Mouse (Mus musculus): ENCODE data around the gene Diras1. TPM values are rescaled to one million over a fixed set of nuclear protein-coding genes. Genes with fewer than 3 reads are reported as not detected.
"Not testable (repeated sequence)": the region's sequence is repeated elsewhere in the genome, so short reads cannot be mapped to it uniquely, and the experiment has no call there.

The Diras1 gene
- total RNA-seq, 2 experiments from 2014 or later, result 92.4 to 110 TPM

DNA sequence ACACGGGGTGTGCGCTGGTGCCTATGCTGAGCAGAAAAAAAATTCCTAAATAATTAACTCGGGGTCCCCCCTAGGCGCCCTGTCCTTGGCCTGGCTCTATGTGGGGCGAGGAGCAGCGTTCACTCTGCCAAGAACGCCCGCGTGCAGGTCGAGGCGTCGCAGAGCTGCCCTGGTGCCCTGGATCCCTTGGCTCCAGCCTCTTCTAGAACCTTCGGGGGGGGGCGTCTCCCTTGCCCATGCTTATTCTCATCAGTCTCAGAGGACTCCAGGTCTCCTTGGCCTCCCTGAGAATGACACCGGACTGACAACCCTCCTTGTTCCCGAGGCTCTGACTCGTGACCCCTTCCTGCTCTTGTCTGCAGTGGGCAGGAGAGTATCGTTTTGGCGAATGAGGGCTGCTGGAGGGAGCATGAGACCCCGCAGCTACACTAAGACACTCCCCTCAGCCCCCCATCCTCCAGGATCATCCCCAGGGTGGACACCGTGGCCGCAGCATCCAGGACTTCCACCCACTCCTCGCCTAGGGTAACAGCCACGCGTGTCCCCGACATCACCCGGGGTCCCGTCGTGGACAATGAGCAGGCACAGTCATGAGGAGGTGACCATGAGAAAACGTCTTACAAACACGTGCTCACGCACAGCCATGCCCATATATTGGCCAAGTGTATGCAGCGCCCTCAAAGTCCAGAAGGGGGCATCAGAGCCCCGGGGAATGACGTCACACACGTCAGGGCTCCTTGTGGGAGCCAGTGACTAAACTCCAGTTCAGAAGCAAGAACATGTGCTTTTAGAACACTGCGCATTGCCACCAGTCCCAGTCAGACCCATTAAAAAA, 25.9 kb downstream of the Diras1 start:
- peak; percentile 90 to 92 for DNase-seq (ENCODE audit: low spot score in 2 of 2)

DNA sequence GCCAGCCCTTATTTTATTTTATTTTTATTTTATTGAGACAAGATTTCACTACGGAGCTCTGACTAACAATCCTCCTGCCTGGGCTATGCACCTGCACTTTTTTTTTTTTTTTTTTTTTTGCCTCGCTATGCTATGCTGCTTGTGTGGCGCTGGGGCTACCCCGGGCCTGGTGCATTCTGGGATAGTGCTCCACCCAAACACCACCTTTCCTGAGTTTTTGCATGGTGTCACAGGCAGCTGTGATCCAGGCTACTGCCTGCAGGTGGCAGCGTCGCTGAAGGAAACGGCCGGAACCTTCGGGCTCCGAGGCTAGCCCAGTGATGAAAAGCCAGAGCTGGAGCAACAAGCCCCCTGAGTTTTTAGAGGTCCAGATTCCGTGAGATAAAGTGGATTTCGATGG, 26.7 kb downstream of the Diras1 start:
- peak in 1 of 2 experiments; percentile 65 for DNase-seq (ENCODE audit: low spot score in 2 of 2)

DNA sequence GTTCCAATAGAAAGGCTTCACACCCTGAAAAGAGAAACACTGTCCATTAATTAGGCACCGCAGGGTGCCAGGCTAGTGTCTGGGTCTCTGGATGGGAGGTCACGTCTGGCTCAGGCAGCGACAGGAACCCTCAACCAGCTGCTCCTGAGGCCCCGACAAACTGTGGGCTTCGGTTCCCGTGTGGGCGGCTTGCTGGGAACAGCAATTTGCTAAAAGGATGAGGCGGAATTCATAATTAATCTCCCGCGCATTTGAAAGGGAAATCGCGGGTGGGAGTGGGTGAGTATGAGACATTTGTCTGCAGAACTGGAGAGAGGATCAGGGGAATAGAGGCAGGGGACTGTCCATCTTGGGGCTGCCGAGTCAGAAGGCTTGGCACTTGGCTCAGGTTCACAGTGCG, 27.4 kb downstream of the Diras1 start:
- DNase-seq (ENCODE audit: low spot score in 2 of 2), result no peak

DNA sequence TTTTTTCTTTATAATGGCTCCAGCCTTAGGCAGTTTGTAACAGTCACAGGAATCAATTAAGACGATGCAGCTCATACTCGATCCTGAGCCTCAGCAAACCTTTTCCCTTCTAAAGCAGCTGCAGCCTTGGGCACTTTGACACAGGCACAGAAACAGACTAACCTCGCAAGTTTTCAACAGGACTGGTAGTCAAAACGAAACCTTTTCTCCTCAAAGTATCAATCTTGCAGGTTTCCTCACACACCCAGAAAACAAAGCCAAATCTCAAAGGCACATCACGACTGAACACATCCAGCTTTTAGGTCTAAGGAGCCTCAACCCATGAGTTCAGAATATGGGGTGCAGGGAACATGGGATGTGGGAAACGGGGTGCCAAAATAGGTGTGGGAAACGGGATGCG, 28.1 kb downstream of the Diras1 start:
- no peak for DNase-seq (ENCODE audit: low spot score in 2 of 2)

DNA sequence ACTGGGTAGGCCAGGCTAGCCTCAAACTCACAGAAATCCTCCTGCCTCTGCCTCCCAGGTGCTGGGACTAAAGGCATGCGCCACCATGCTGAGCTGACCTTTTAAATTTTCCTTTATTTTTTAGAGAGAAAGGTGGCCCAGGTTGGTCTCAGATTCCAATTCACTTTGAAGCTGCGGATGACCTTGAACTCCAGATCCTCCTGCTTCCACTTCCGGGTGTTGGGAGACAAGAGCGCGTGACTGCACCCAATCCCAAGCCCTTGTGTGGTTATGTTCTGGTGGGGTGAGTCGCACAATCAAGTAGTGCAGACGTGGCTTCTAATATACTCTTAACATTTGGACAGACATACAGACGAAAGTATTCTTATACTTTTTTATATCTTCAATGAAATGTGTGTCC, 29.0 kb downstream of the Diras1 start:
- DNase-seq (ENCODE audit: low spot score in 2 of 2), result no peak

DNA sequence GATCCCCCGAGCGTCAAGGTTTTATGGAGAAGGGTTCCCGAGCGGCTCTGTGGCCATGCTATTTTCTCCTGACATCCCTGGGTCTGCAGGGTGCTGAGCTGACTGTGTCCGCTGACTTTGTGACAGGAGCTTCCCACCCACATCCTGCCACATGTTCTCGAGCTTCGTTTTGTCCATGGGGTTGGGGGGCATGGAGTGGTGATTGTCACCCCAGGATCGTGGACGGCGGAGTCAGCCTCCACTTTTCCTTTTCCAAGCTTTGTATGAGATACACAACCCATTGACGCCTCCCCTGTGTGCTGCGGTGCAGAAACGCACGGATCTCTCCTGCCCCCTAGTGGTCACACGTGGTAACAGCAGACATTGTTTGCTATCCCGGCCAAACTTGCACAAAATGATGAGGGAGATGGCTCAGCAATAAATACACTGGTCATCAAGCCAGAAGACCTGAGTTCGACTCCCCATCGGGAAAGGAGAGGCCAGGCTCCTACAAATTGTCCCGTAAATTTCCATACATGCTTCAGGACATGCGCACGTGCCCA, 30.3 kb downstream of the Diras1 start:
- DNase-seq (ENCODE audit: low spot score in 2 of 2), result peak; percentile 91 to 92

DNA sequence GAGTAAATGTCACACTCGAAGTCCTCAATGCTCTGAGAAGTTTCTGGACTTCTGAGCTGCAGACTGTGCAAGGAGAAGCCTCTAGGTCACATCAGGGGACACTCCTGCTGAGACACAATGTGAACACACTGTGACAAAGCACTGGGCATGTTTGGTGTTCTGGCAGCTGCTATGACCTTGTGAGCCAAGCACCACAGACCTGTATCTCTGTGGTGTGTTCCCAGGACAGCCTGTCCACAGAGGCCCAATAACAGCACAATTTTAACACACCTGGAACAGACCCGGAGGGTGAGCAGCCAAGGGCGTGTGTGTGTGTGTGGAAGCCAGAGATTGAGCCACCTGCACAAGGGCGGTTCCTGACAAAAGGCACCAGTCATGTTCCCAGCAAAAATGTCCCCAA, 30.8 kb downstream of the Diras1 start:
- no peak for DNase-seq (ENCODE audit: low spot score in 2 of 2)

DNA sequence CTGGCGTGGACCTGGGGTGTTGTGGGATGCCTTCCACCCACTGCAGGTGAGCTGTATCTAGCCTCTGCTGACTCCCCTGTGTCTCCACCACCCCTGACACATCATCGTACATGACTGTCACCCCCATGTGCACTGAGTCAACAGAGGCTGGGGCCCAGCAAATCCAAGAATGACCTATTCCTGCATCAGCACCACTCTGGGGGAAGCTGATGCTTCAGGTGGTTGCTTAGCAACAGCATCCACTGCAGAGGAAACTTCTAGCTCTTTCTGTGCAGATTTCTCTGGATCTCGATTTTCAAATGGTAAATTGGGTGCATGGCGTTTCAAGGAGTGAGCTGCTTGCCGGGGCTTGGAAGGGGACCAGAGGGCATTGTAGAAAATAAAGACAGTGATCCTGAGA, 32.2 kb downstream of the Diras1 start:
- no peak for DNase-seq (ENCODE audit: low spot score in 2 of 2)

DNA sequence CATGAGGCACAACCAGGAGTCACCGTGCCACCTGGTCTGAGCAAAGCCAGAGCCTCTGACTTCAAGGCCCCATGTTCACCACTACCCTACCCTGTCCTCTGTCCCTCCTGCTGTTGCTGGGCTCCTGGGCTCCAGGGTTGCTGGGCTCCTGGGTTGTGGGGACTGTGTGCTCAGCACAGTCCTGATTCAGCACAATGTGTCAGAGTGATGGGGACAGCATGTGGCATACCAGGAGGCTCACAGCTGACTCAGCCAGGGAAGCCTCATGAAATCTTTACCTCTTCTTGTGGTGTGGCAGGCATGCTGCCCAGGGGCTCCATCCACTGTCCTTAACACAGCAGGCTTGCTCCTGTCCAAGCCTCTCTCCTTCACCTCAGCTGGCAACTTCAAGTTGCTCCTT, 33.5 kb downstream of the Diras1 start:
- DNase-seq (ENCODE audit: low spot score in 2 of 2), result no peak

DNA sequence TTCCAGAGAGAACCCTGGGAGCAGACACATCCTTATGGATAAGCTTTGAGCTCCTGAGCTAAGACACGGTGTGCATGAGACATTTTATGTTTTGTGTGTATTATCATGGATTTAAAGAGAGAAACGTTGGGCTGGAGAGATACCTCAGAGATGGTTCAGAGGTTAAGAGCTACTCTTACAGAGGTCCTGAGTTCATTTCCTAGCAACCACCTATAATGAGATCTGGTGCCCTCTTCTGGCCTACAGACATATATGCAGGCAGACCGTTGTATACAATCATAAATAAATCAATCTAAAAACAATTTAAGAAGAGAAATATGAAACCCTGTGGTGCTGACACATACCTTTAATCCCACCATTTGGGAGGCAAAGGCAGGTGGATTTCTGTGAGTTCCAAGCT, 34.5 kb downstream of the Diras1 start:
- no peak for DNase-seq (ENCODE audit: low spot score in 2 of 2)

DNA sequence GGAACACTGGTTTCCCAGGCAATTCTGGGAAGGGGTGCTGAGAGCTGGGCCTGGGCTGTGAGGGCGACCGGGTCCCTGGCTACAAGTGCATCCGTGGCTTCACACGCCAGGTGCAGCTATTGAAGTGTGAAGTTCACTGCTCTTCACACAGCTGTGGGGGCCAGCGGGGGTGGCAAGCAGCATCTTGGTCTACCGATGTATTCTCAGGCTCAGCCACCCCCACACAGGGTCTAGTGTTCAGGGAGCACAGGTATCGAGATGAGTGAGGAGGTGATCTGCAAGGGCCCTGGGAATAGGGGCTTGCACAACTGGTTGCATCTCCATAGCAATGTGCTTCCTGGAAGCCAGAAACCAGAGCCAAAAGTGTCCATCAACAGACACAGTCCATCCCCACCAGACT, 35.1 kb downstream of the Diras1 start:
- DNase-seq (ENCODE audit: low spot score in 2 of 2), result no peak

DNA sequence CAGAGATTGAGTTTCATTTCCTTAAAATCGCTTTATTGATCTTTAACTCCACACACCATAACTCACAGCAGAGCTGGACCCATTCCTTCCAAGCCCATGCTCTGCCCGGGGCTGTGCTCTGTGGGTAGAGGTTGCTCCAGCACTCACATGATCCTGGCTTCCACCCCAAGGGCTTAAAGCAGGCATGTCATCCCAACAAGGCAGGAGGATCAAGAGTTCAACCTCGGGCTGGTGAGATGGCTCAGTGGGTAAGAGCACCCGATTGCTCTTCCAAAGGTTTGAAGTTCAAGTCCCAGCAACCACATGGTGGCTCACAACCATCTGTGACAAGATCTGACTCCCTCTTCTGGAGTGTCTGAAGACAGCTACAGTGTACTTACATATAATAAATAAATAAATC, 35.6 kb downstream of the Diras1 start:
- not testable (repeated sequence) for DNase-seq (ENCODE audit: low spot score in 2 of 2)

DNA sequence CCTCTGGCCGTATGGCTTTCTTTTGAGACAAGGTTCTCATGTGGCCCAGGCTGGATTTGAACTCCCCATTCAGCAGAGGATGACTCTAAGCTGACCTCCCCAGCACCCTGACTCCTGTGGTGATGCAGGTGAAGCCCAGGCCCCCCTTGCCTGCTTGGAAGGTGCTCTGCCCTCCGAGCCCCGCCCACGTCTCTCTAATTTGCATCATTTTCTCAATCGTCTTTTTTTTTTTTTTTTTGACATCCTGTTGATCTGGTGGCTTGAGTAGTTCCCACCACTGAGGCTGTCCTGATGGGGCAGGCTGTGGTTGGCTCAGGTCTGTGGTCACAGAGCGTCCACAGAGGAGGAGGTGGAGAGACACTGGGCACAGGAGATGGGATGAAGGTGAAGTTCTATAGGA, 36.0 kb downstream of the Diras1 start:
- no peak for DNase-seq (ENCODE audit: low spot score in 2 of 2)

DNA sequence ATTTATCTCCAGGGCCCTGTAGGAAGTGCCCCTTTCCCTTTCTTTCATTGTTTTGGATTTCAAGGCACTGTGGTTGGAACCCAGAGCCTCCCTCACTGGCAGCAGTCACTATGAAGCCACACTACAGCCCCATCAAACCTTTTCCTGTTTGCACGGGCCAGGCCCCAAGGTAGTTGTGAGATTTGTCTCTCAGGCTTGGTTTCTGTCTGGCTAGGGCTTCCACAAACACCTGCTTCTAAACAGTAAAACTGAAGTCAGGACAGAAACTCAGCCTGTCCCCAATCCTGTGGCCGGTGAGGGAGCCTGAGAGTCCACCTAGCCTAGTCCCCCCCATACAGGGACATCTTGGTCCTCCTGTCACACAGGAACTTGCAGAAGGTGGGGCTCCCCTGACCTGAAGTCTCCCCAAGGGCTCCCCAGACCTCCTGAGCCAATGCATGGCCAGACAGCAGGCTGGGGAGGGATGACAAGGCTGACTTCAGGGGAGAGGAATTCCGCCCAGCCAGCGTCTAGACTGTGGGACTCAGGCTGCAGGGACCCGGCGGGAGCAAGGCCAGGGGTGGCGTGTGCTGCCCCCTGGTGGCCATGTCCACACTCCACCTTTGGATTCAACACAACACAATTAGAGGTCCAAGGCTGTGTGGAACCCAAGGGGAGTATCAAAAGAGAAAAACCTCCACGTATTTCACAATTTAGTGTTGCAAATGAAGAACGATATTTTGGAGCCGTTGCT, 37.6 kb downstream of the Diras1 start:
- DNase-seq (ENCODE audit: low spot score in 2 of 2), result peak; percentile 78 to 80

DNA sequence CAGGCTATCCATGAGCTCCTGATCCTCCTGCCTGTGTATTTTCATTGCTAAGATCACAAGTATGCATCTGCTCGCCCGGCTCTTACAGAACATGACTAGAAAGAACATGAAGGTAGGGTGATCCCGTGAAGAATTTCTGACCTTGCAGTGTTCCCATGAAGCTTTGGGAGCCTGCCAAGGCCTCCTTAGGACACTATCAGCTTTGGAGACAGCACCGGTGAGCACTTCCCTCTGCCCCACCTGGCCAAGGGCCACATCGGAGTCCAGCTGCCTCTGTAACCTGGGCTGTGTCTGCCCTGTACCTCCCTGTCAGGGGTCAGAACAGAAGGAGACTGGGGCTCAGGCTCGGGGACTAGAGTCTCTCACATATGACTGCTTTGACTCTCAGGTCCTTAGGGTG, 38.7 kb downstream of the Diras1 start:
- DNase-seq (ENCODE audit: low spot score in 2 of 2), result no peak

DNA sequence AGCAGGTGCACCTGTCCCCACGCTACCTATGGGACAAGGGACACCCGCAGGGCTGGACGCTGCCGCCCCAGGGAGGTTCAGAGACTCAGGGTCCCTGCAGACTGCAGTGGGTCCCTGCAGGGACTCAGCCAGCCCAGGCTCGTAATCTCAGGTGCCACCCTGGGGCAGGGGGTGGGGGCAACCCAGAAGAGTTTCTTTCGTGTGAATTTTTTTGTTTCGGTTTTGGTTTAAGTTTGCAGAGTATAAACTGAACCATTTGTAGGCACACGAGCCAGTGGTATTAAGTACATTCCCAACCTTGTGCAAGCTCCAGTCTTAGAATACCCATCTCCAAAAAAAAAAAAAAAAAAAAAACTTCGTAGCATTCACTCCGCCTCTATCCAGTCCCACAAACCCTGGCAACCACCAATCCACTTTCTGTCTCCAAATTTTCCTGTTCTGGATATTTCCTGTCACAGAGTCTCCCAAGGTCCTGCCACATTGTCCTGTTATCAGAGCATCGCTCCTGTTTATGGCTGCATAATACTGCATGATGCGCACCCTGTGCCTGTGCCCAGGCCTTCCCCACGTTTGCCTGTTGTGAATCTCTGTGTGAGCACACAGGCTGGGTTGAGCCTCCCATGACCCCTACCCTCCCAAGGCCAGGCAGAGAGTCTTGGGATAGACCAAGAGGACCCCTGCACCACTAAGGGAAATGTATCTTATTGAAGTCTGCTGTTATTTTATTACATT, 39.3 kb downstream of the Diras1 start:
- DNase-seq (ENCODE audit: low spot score in 2 of 2), result no peak

DNA sequence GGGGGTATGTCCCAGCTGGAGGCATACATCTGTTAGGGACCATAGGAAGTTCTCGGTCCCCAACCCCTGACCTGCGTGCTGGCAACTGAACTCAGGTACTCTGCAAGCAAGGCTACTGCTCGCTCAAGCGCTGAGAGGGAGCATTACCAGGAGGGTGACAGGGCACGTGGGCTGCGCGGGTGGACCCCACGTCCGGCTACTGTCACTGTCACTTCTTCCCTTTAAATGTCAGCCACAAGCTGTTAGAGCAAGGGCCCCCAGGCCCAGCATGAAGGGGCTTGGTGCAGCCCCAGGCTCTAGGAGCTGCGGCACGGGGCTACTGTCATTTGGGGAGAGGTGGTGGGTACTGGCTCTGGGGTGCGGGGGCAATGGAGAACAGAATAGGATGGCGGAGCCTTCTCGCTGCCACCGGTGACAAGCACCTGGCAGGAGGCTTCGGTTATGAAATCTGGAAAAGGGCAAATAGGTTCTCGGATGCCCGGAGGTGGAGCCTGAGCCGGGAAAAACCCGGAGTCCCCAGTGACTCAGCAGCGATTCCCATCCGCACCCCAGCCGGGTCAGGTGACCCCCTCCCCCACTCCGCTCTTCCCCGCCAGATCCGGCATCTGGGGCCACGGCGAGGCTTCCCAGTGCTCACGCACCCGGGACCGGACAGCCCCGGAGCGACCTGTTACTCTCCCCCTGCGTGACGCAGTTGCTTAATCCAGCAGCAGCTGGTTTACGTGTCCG, 40.1 kb downstream of the Diras1 start:
- no peak for DNase-seq (ENCODE audit: low spot score in 2 of 2)

DNA sequence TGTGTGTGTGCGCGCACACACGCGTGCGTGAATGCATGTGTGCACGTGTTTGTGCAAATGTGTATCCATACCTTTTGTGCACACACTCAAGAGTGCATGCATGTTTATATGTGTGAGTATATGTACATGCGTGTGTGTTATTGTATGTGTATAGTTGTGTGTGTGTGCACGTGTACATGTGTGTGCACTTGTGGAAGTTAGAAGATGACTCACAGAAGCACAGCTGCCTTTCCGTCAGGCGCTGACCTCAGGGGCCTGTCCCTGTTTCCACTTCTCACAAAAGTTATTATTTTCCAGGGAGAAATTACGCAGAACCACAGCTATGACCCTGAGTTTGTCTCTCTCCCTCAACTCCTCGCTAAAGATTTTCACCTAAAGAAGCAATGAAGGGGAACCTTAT, 41.2 kb downstream of the Diras1 start:
- DNase-seq (ENCODE audit: low spot score in 2 of 2), result no peak

DNA sequence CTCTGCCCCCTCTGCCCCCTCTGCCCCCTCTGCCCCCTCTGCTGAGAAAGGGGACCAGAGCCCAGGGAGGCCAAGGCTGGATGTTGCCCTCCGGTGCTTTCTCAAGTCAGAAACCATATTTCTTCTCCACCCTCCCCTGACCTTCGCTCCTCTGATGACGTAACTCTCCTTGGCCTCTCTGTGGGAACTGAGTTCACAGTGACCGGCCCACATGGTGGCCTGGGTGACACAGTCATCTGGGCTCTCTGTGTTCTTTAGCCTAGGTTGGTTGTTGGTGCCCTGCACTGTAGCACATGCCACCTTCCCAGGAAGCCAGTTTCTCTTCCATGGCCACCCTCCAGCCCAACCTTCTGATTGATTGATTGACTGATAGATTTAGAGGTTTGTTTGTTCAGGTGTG, 43.1 kb downstream of the Diras1 start:
- no peak for DNase-seq (ENCODE audit: low spot score in 2 of 2)

DNA sequence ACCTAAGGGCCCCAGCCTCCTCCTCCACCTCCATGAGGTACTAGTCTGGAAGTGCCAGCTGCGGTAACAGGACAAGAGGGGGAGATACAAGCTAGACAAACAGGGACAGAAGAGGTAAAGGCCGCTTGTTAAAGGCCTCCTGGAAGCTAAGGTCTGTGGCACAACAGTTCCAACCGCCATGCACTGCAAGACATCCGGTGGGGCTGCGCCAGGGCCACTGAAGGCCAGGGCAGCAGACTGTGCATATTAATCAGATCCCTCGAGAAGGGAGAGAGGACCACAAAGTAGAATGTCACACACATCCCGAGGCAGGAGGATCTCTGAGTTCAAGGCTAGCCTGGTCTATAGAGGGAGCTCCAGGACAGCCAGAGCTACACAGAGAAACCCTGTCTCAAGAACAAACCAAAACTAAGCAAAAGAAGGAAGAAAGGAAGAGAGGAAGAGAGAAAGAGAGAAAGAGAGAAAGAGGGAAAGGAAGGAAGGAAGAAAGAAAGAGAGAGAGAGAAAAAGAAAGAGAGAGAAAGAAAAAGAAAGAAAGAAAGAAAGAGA, 43.8 kb downstream of the Diras1 start:
- no peak for DNase-seq (ENCODE audit: low spot score in 2 of 2)

DNA sequence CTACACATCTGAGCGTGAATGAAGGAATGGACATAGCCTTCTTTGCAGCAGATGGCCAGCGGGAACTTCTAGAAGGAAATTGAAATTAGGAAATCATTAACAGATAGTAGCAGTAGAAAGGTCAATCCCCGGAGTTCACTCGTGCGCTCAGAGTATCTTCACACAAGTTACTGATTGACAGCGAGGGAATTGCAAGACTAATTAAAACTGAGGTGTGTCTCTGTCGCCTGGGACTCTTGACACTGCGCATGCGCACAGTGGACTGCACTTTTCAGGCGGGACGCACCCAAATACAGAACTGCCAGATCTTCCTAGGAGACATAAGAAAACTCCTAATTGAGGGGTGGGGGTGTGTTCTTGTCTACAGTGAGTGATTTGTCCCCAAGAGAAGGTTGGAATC, 50.0 kb downstream of the Diras1 start:
- DNase-seq (ENCODE audit: low spot score in 2 of 2), result no peak
